Mouse (Mus musculus): ENCODE results near the gene Igf1r. TPM values are rescaled to one million over a fixed set of nuclear protein-coding genes. Genes with fewer than 3 reads are reported as not detected.

Igf1r gene
- polyA plus RNA-seq, 1 experiment from 2014 or later, result 4.3 TPM

- H3K27me3 ChIP-seq, result no peaks in the 10 kb centered on the region
- WGBS (ENCODE audit: insufficient replicate concordance), result 85% methylated on average over 10 of the region's 10 CpGs
- H3K9ac ChIP-seq, result no peak overlapping the region
- ATAC-seq (ENCODE audit: low read depth) (no peak), DNase-seq (no peak)
- no peak overlapping the region for H3K27ac ChIP-seq
- H3K4me3 ChIP-seq (replicated peaks), result no peak overlapping the region
- H3K36me3 ChIP-seq, result no peaks in the 10 kb centered on the region
- no peak overlapping the region for H3K4me2 ChIP-seq
- no peaks in the 10 kb centered on the region for H3K9me3 ChIP-seq (replicated peaks)
- peaks cover 31% of the 10 kb centered on the region for H3K4me1 ChIP-seq (replicated peaks)
Measured at GRCm38 (mm10) chr7:68053002-68053624, 100.5 kb downstream of the Igf1r start.

GRCm38 (mm10) chr7:68054498-68054897 lies 101.9 kb downstream of the Igf1r start:
- ATAC-seq (ENCODE audit: low read depth) (no peak), DNase-seq (no peak)
- H3K9ac ChIP-seq, result no peak overlapping the region
- no peaks in the 10 kb centered on the region for H3K36me3 ChIP-seq
- peaks cover 25% of the 10 kb centered on the region for H3K4me1 ChIP-seq (replicated peaks)
- no peaks in the 10 kb centered on the region for H3K9me3 ChIP-seq (replicated peaks)
- no peak overlapping the region for H3K27ac ChIP-seq
- no peak overlapping the region for H3K4me2 ChIP-seq
- 45% methylated on average over 2 of the region's 2 CpGs for WGBS (ENCODE audit: insufficient replicate concordance)
- no peaks in the 10 kb centered on the region for H3K27me3 ChIP-seq
- no peak overlapping the region for H3K4me3 ChIP-seq (replicated peaks)

- WGBS (ENCODE audit: insufficient replicate concordance), result 63% methylated on average over 6 of the region's 6 CpGs
- H3K9ac ChIP-seq, result no peak overlapping the region
- no peaks in the 10 kb centered on the region for H3K9me3 ChIP-seq (replicated peaks)
- no peaks in the 10 kb centered on the region for H3K27me3 ChIP-seq
- H3K36me3 ChIP-seq, result no peaks in the 10 kb centered on the region
- ATAC-seq (ENCODE audit: low read depth) (no peak), DNase-seq (peak; percentile 17)
- H3K4me2 ChIP-seq, result no peak overlapping the region
- H3K4me1 ChIP-seq (replicated peaks), result peaks cover 25% of the 10 kb centered on the region
- no peak overlapping the region for H3K4me3 ChIP-seq (replicated peaks)
- H3K27ac ChIP-seq, result no peak overlapping the region
Measured at GRCm38 (mm10) chr7:68054956-68055355, 102.3 kb downstream of the Igf1r start.

GRCm38 (mm10) chr7:68057010-68057409 lies 104.4 kb downstream of the Igf1r start:
- Histone ChIP-seq H3K36me3 (no peaks in the 10 kb centered on the region), H3K4me2 (no peak overlapping the region), H3K9ac (no peak overlapping the region), H3K9me3 (replicated peaks) (no peaks in the 10 kb centered on the region), H3K27me3 (no peaks in the 10 kb centered on the region), H3K4me3 (replicated peaks) (no peak overlapping the region), H3K27ac (no peak overlapping the region), H3K4me1 (replicated peaks) (peaks cover 25% of the 10 kb centered on the region)
- ATAC-seq (ENCODE audit: low read depth), result no peak
- no peak for DNase-seq
- WGBS (ENCODE audit: insufficient replicate concordance), result 44% methylated on average over 3 of the region's 3 CpGs

- 44% methylated on average over 6 of the region's 6 CpGs for WGBS (ENCODE audit: insufficient replicate concordance)
- H3K4me1 ChIP-seq (replicated peaks), result peaks cover 23% of the 10 kb centered on the region
- H3K9me3 ChIP-seq (replicated peaks), result no peaks in the 10 kb centered on the region
- no peak for ATAC-seq (ENCODE audit: low read depth)
- no peak overlapping the region for H3K4me3 ChIP-seq (replicated peaks)
- DNase-seq, result no peak
- no peak overlapping the region for H3K9ac ChIP-seq
- H3K36me3 ChIP-seq, result no peaks in the 10 kb centered on the region
- no peak overlapping the region for H3K4me2 ChIP-seq
- H3K27ac ChIP-seq, result no peak overlapping the region
- no peaks in the 10 kb centered on the region for H3K27me3 ChIP-seq
Measured at GRCm38 (mm10) chr7:68059690-68060089, 107.1 kb downstream of the Igf1r start.

- H3K27me3 ChIP-seq, result no peaks in the 10 kb centered on the region
- H3K36me3 ChIP-seq, result no peaks in the 10 kb centered on the region
- WGBS (ENCODE audit: insufficient replicate concordance), result 71% methylated on average over 9 of the region's 9 CpGs
- no peak overlapping the region for H3K4me3 ChIP-seq (replicated peaks)
- no peak overlapping the region for H3K9ac ChIP-seq
- no peak overlapping the region for H3K27ac ChIP-seq
- peaks cover 17% of the 10 kb centered on the region for H3K4me1 ChIP-seq (replicated peaks)
- ATAC-seq (ENCODE audit: low read depth) (no peak), DNase-seq (no peak)
- no peaks in the 10 kb centered on the region for H3K9me3 ChIP-seq (replicated peaks)
- no peak overlapping the region for H3K4me2 ChIP-seq
Measured at GRCm38 (mm10) chr7:68061434-68061833, 108.8 kb downstream of the Igf1r start.

- Histone ChIP-seq H3K4me3 (replicated peaks) (no peak overlapping the region), H3K9ac (no peak overlapping the region), H3K4me2 (no peak overlapping the region), H3K36me3 (no peaks in the 10 kb centered on the region), H3K27ac (no peak overlapping the region), H3K27me3 (no peaks in the 10 kb centered on the region), H3K9me3 (replicated peaks) (no peaks in the 10 kb centered on the region), H3K4me1 (replicated peaks) (peaks cover 10% of the 10 kb centered on the region)
- DNase-seq (no peak), ATAC-seq (ENCODE audit: low read depth) (no peak)
- WGBS (ENCODE audit: insufficient replicate concordance), result 70% methylated on average over 13 of the region's 13 CpGs
Measured at GRCm38 (mm10) chr7:68062170-68062848, 109.7 kb downstream of the Igf1r start.

GRCm38 (mm10) chr7:68062849-68063208 lies 110.2 kb downstream of the Igf1r start:
- Histone ChIP-seq H3K27me3 (no peaks in the 10 kb centered on the region), H3K4me3 (replicated peaks) (no peak overlapping the region), H3K36me3 (no peaks in the 10 kb centered on the region), H3K9me3 (replicated peaks) (no peaks in the 10 kb centered on the region), H3K4me1 (replicated peaks) (peaks cover 10% of the 10 kb centered on the region), H3K9ac (no peak overlapping the region), H3K27ac (no peak overlapping the region), H3K4me2 (no peak overlapping the region)
- ATAC-seq (ENCODE audit: low read depth), result no peak
- 49% methylated on average over 5 of the region's 5 CpGs for WGBS (ENCODE audit: insufficient replicate concordance)
- DNase-seq, result no peak

- Histone ChIP-seq H3K4me2 (no peak overlapping the region), H3K36me3 (no peaks in the 10 kb centered on the region), H3K27ac (no peak overlapping the region), H3K4me3 (replicated peaks) (no peak overlapping the region), H3K27me3 (no peaks in the 10 kb centered on the region), H3K9me3 (replicated peaks) (no peaks in the 10 kb centered on the region), H3K4me1 (replicated peaks) (peaks cover 10% of the 10 kb centered on the region), H3K9ac (no peak overlapping the region)
- WGBS (ENCODE audit: insufficient replicate concordance), result 89% methylated on average over 9 of the region's 9 CpGs
- DNase-seq (no peak), ATAC-seq (ENCODE audit: low read depth) (no peak)
Measured at GRCm38 (mm10) chr7:68063711-68064110, 111.1 kb downstream of the Igf1r start.

GRCm38 (mm10) chr7:68064120-68064519 lies 111.5 kb downstream of the Igf1r start:
- Histone ChIP-seq H3K9me3 (replicated peaks) (no peaks in the 10 kb centered on the region), H3K27me3 (no peaks in the 10 kb centered on the region), H3K4me2 (no peak overlapping the region), H3K4me1 (replicated peaks) (peaks cover 10% of the 10 kb centered on the region), H3K4me3 (replicated peaks) (no peak overlapping the region), H3K9ac (no peak overlapping the region), H3K36me3 (no peaks in the 10 kb centered on the region), H3K27ac (no peak overlapping the region)
- DNase-seq (no peak), ATAC-seq (ENCODE audit: low read depth) (no peak)
- 88% methylated on average over 8 of the region's 8 CpGs for WGBS (ENCODE audit: insufficient replicate concordance)

GRCm38 (mm10) chr7:68064647-68065362 lies 112.2 kb downstream of the Igf1r start:
- H3K27ac ChIP-seq, result no peak overlapping the region
- H3K27me3 ChIP-seq, result no peaks in the 10 kb centered on the region
- DNase-seq (no peak), ATAC-seq (ENCODE audit: low read depth) (no peak)
- H3K4me1 ChIP-seq (replicated peaks), result peaks cover 16% of the 10 kb centered on the region
- H3K4me3 ChIP-seq (replicated peaks), result no peak overlapping the region
- H3K4me2 ChIP-seq, result no peak overlapping the region
- no peaks in the 10 kb centered on the region for H3K9me3 ChIP-seq (replicated peaks)
- H3K36me3 ChIP-seq, result no peaks in the 10 kb centered on the region
- H3K9ac ChIP-seq, result no peak overlapping the region
- 72% methylated on average over 11 of the region's 11 CpGs for WGBS (ENCODE audit: insufficient replicate concordance)
